Mouse (Mus musculus): Measurements from ENCODE around the gene Ptf1a. TPM values are rescaled to one million over a fixed set of nuclear protein-coding genes. Genes with fewer than 3 reads are reported as not detected.

Ptf1a gene
- polyA plus RNA-seq (2017; shearing (Covaris generic)) = not detected

DNA sequence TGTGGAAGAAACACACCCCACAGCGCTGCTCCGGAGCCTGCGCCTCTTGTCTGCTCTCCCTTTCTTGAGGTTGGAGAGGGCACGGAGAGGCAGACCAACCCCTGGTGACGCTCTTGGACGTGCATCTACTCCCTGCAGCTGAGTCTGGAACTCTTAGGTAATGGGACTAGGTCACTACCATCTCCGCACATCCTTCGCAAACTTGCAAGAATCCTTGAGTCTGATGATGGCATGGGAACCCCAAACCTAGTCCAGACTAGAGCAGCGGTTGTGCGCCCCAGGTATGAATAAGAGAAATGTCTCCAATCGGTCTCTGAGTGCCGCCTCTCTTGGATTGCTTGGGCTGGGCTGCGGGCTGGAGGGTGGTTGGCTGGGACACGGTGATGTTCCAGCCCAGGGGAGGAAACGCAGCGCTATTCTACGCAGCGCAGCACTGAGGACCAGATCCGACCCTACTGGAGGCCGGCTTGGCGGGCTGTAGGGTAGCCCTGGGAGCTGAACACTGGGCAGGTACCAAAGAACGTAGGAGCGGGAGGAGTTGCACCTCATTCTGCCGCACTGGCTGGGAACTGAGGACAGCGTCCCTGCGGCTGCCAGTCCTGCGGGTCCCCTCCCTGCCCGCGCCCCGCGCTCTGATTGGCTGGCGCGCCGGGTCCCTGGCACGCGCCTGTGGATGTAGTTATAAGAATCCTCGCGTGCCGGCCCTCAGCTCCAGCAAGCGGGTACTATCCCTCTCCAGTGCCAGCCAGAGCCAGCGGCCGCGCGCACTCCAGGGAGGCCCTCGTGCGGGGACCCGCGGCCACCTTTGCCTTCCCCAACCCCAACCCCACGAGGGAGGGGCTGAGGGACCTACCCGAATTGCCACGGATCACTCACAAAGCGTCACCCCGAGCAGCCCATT lies at the start of gene Ptf1a:
Gene Ptf1a, plus strand, starts transcription at position 733 of the 901 bp plus-strand sequence.

Other genes starting within 250 kb of the Ptf1a start
- gene Armc3, start 246.4 kb upstream of the Ptf1a start, polyA plus RNA-seq (2017; shearing (Covaris generic)) = 2.8 TPM
- gene Msrb2, start 74.2 kb upstream of the Ptf1a start, polyA plus RNA-seq (2017; shearing (Covaris generic)) = 26.7 TPM
- not detected for gene 4921504E06Rik, start 108.3 kb downstream of the Ptf1a start, polyA plus RNA-seq (2017; shearing (Covaris generic))
- gene Otud1, start 212.1 kb downstream of the Ptf1a start, polyA plus RNA-seq (2017; shearing (Covaris generic)) = 0.61 TPM